ENCODE assay signal across 9 mouse cellular contexts in genomic region chr8:66442778-66443177, GRCm38 (mm10). TPM values are rescaled to one million over a fixed set of nuclear protein-coding genes. Genes with fewer than 3 reads are reported as not detected.
DNase-seq lines count a peak whose midpoint lies in the region; ATAC-seq lines count a peak whose summit lies in the region.
"Had no signal": no experiment of that assay in that cellular context is flagged by ENCODE, and none has a peak within 500 bp of the region (broad histone marks: within the 10 kb centered on the region; RNA-seq: fewer than 3 reads in every experiment).

No protein-coding gene starts in this region.

- no peaks in the 10 kb centered on the region for H3K36me3 ChIP-seq in forebrain, embryonic 13.5 days (ENCODE audit: poor library complexity, severe bottlenecking)
- no peaks in the 10 kb centered on the region for H3K36me3 ChIP-seq in forebrain, embryonic 10.5 days (replicated peaks)
- H3K36me3 ChIP-seq: midbrain, embryonic 12.5 days had no signal

- no peaks in the 10 kb centered on the region for H3K4me1 ChIP-seq in forebrain, embryonic 13.5 days
- H3K4me1 ChIP-seq in forebrain, embryonic 10.5 days = no peaks in the 10 kb centered on the region
- H3K4me1 ChIP-seq: midbrain, embryonic 12.5 days had no signal

- H3K9ac ChIP-seq in forebrain, embryonic 13.5 days = no peak overlapping the region
- H3K9ac ChIP-seq: midbrain, embryonic 12.5 days had no signal

- DNase-seq in forebrain, embryonic 10.5 days (ENCODE audit: extremely low spot score, low spot score) = no peak
- peak; percentile 29 for DNase-seq in lung, postnatal 10 days
- no peak for DNase-seq in lung, adult 18-20 months
- peak; percentile 67 for DNase-seq in embryo, embryonic 10.5 days (ENCODE audit: low spot score)
- DNase-seq in spleen, adult 12 weeks (ENCODE audit: low spot score) = no peak

- H3K4me2 ChIP-seq in forebrain, embryonic 13.5 days = no peak overlapping the region
- H3K4me2 ChIP-seq: midbrain, embryonic 12.5 days had no signal

- 17% methylated on average over 1 of the region's 1 CpGs for WGBS in forebrain, embryonic 13.5 days
- WGBS in forebrain, embryonic 10.5 days = 24% methylated on average over 1 of the region's 1 CpGs

- H3K27ac ChIP-seq in forebrain, embryonic 13.5 days = no peak overlapping the region
- H3K27ac ChIP-seq in forebrain, embryonic 10.5 days = no peak overlapping the region
- H3K27ac ChIP-seq: midbrain, embryonic 12.5 days had no signal

- H3K4me3 ChIP-seq in forebrain, embryonic 13.5 days = no peak overlapping the region
- H3K4me3 ChIP-seq in forebrain, embryonic 10.5 days = no peak overlapping the region
- H3K4me3 ChIP-seq: midbrain, embryonic 12.5 days had no signal

- no peaks in the 10 kb centered on the region for H3K27me3 ChIP-seq in forebrain, embryonic 13.5 days
- H3K27me3 ChIP-seq in forebrain, embryonic 10.5 days (ENCODE audit: poor library complexity, severe bottlenecking) = no peaks in the 10 kb centered on the region
- H3K27me3 ChIP-seq: midbrain, embryonic 12.5 days had no signal

- peak; percentile 60 for ATAC-seq in forebrain, embryonic 13.5 days
- peak; percentile 53 for ATAC-seq in megakaryocyte progenitor cell, adult 5-6 weeks (replicated peaks; ENCODE audit: poor library complexity)
- ATAC-seq in activated CD4-positive, CD25-positive, alpha-beta regulatory T cell, adult 4 months = no peak

- no peaks in the 10 kb centered on the region for H3K9me3 ChIP-seq in forebrain, embryonic 13.5 days (replicated peaks)
- no peaks in the 10 kb centered on the region for H3K9me3 ChIP-seq in forebrain, embryonic 10.5 days
- H3K9me3 ChIP-seq: midbrain, embryonic 12.5 days had no signal

RNA-seq across cellular contexts. Expression of gene Tma16, which starts 43.6 kb away (rescaled TPM):
- 11.8 and 16.0 TPM in 2 replicates for polyA plus RNA-seq in forebrain, embryonic 13.5 days (2015; fragmentation: Nextera tagmentation; extraction: Ambion mirVana)
- 21.6 and 25.7 TPM in 2 replicates for polyA plus RNA-seq in forebrain, embryonic 10.5 days (2016; fragmentation: Nextera tagmentation; extraction: Ambion mirVana)
- 41.0 and 42.5 TPM in 2 replicates for total RNA-seq in megakaryocyte progenitor cell, adult 5-6 weeks (2015)
- 54.5 and 63.1 TPM in 2 replicates for total RNA-seq in megakaryocyte progenitor cell, adult 5-6 weeks (2017)
- 10 to 100 TPM; 13.9 to 15.0 TPM for polyA plus RNA-seq in activated CD4-positive, CD25-positive, alpha-beta regulatory T cell, adult 4 months (2017; shearing (Covaris generic))

Comparison
In these comparisons a context has a peak if more than half of its experiments do, and no peak if none do; other contexts are left out.
1. DNase-seq: peak in lung, postnatal 10 days (single experiment) and embryo, embryonic 10.5 days (single experiment); none in forebrain, embryonic 10.5 days (single experiment), lung, adult 18-20 months (0 of 2) and spleen, adult 12 weeks (single experiment).